In genomic region chr17:51552277-51553015, GRCm38 (mm10) we compare ENCODE assay signal across 27 mouse cellular contexts.
DNase-seq lines count a peak whose midpoint lies in the region; ATAC-seq lines count a peak whose summit lies in the region.
"Had no signal": no experiment of that assay in that cellular context is flagged by ENCODE, and none has a peak within 500 bp of the region (broad histone marks: within the 10 kb centered on the region; RNA-seq: fewer than 3 reads in every experiment).

No protein-coding gene starts in this region.

- H3K27me3 ChIP-seq in liver, embryonic 12.5 days (replicated peaks): no peaks in the 10 kb centered on the region
- H3K27me3 ChIP-seq in liver, embryonic 15.5 days: no peaks in the 10 kb centered on the region
- H3K27me3 ChIP-seq: CH12.LX; embryonic facial prominence, embryonic 12.5 days; embryonic facial prominence, embryonic 15.5 days; forebrain, embryonic 13.5 days; hindbrain, embryonic 13.5 days; Patski had no signal

- H3K36me3 ChIP-seq in liver, embryonic 12.5 days: no peaks in the 10 kb centered on the region
- no peaks in the 10 kb centered on the region for H3K36me3 ChIP-seq in liver, embryonic 15.5 days (replicated peaks)
- H3K36me3 ChIP-seq: embryonic facial prominence, embryonic 12.5 days; embryonic facial prominence, embryonic 15.5 days; G1E; hindbrain, embryonic 10.5 days; hindbrain, embryonic 13.5 days had no signal

- no peak overlapping the region for H3K4me2 ChIP-seq in liver, embryonic 12.5 days
- H3K4me2 ChIP-seq in liver, embryonic 15.5 days: no peak overlapping the region
- H3K4me2 ChIP-seq: embryonic facial prominence, embryonic 12.5 days; embryonic facial prominence, embryonic 15.5 days; forebrain, embryonic 13.5 days; heart, embryonic 11.5 days; hindbrain, embryonic 13.5 days had no signal

- no peak overlapping the region for H3K4me3 ChIP-seq in liver, embryonic 12.5 days
- no peak overlapping the region for H3K4me3 ChIP-seq in liver, embryonic 15.5 days (replicated peaks)
- H3K4me3 ChIP-seq: embryonic facial prominence, embryonic 12.5 days; embryonic facial prominence, embryonic 15.5 days; forebrain, embryonic 13.5 days; heart, adult 2 months; hindbrain, embryonic 10.5 days; hindbrain, embryonic 13.5 days had no signal

- H3K27ac ChIP-seq in liver, embryonic 12.5 days: peak overlapping the region; percentile 45; the same call in 1 of the 2 replicates
- H3K27ac ChIP-seq in liver, embryonic 15.5 days (replicated peaks): no peak overlapping the region
- H3K27ac ChIP-seq: embryonic facial prominence, embryonic 12.5 days; embryonic facial prominence, embryonic 15.5 days; forebrain, embryonic 13.5 days; heart, adult 2 months; hindbrain, embryonic 10.5 days; hindbrain, embryonic 13.5 days had no signal

- ATAC-seq in liver, embryonic 12.5 days: peak; percentile 91
- ATAC-seq in liver, embryonic 15.5 days (ENCODE audit: insufficient read depth): peak; percentile 86
- 0 out of 2 replicates have a peak, but pooled peaks have one; percentile 31 for ATAC-seq in megakaryocyte progenitor cell, adult 5-6 weeks (replicated peaks; ENCODE audit: poor library complexity)
- ATAC-seq in erythroid progenitor cell, adult 5-6 weeks (replicated peaks; ENCODE audit: low FRiP score, poor library complexity, severe bottlenecking): no peak
- ATAC-seq: forebrain, embryonic 13.5 days; forebrain, embryonic 16.5 days; hindbrain, embryonic 16.5 days; Patski had no signal

- no peak overlapping the region for H3K9ac ChIP-seq in liver, embryonic 12.5 days
- no peak overlapping the region for H3K9ac ChIP-seq in liver, embryonic 15.5 days
- H3K9ac ChIP-seq: embryonic facial prominence, embryonic 12.5 days; embryonic facial prominence, embryonic 15.5 days; forebrain, embryonic 13.5 days; hindbrain, embryonic 13.5 days had no signal

- H3K9me3 ChIP-seq in liver, embryonic 12.5 days (replicated peaks): no peaks in the 10 kb centered on the region
- no peaks in the 10 kb centered on the region for H3K9me3 ChIP-seq in liver, embryonic 15.5 days (replicated peaks)
- H3K9me3 ChIP-seq: embryonic facial prominence, embryonic 12.5 days; embryonic facial prominence, embryonic 15.5 days; forebrain, embryonic 13.5 days; hindbrain, embryonic 10.5 days; hindbrain, embryonic 13.5 days had no signal

- H3K4me1 ChIP-seq in liver, embryonic 12.5 days: peaks cover 18% of the 10 kb centered on the region; the same call in 1 of the 2 replicates
- no peaks in the 10 kb centered on the region for H3K4me1 ChIP-seq in liver, embryonic 15.5 days (replicated peaks)
- H3K4me1 ChIP-seq: embryonic facial prominence, embryonic 12.5 days; embryonic facial prominence, embryonic 15.5 days; forebrain, embryonic 13.5 days; hindbrain, embryonic 10.5 days; hindbrain, embryonic 13.5 days had no signal

- 63% methylated on average over 5 of the region's 5 CpGs for WGBS in liver, embryonic 12.5 days (ENCODE audit: insufficient replicate concordance)
- 45% methylated on average over 5 of the region's 5 CpGs for WGBS in liver, embryonic 15.5 days (ENCODE audit: insufficient replicate concordance)

- DNase-seq in liver: peak; percentile 17
- DNase-seq in layer of hippocampus, adult 11-12 months (ENCODE audit: low spot score): no peak
- DNase-seq in retina, postnatal 1 day: no peak
- DNase-seq: adrenal gland, postnatal 10 days; B cell, adult 2 months; cerebellum, adult 11 months; cerebellum, adult 8-10 months; cerebellum, postnatal 10 days; gastrocnemius, postnatal 10 days; gastrocnemius, postnatal 36 days; heart, adult 2 months; heart, postnatal 36 days had no signal
